Comparison of ENCODE assay signal across 7 mouse cellular contexts in genomic region chr9:115704249-115704648, GRCm38 (mm10).
DNase-seq lines count a peak whose midpoint lies in the region; ATAC-seq and TF ChIP-seq lines count a peak whose summit lies in the region.

No protein-coding gene starts in this region.

- H3K4me1 ChIP-seq in E14TG2a.4 (replicated peaks; ENCODE audit: low read depth, low read length): peaks cover 21% of the 10 kb centered on the region
- H3K4me1 ChIP-seq in forebrain, embryonic 11.5 days (replicated peaks; ENCODE audit: control insufficient read depth, insufficient read depth, low read length): peaks cover 3% of the 10 kb centered on the region

- peak; percentile 71 to 89 for DNase-seq in adrenal gland, adult (ENCODE audit: inconsistent age in 2 of 2, low spot score in 1 of 2)
- peak; percentile 75 for DNase-seq in forebrain, embryonic 11.5 days (ENCODE audit: low spot score)
- peak; percentile 44 to 52 for DNase-seq in heart, postnatal 36 days
- peak; percentile 38 to 44 for DNase-seq in layer of hippocampus, postnatal 36 days
- DNase-seq in spleen, postnatal 36 days (ENCODE audit: low spot score in 2 of 2): peak; percentile 19 to 25

- ATAC-seq in forebrain, embryonic 11.5 days (replicated peaks; ENCODE audit: low FRiP score): peak; percentile 57
- peak; percentile 63 for ATAC-seq in megakaryocyte, adult 5-6 weeks (ENCODE audit: poor library complexity, severe bottlenecking)

- no peak overlapping the region for H3K9ac ChIP-seq in forebrain, embryonic 11.5 days (ENCODE audit: low read length)

- no peaks in the 10 kb centered on the region for H3K27me3 ChIP-seq in E14TG2a.4 (ENCODE audit: insufficient read depth, low read length)
- H3K27me3 ChIP-seq in forebrain, embryonic 11.5 days (ENCODE audit: control insufficient read depth, insufficient read depth, low read length): no peaks in the 10 kb centered on the region

- peak; percentile 92 for TF ChIP-seq CTCF in E14TG2a.4 (conservative IDR thresholded peaks at IDR 0.05; ENCODE audit: low read length)

- H3K4me2 ChIP-seq in forebrain, embryonic 11.5 days (ENCODE audit: low read depth, low read length, severe bottlenecking): no peak overlapping the region

- H3K4me3 ChIP-seq in E14TG2a.4 (replicated peaks; ENCODE audit: low read length): no peak overlapping the region
- H3K4me3 ChIP-seq in forebrain, embryonic 11.5 days (ENCODE audit: low read depth, low read length): no peak overlapping the region

- 45% methylated on average over 9 of the region's 9 CpGs for WGBS in forebrain, embryonic 11.5 days

- H3K9me3 ChIP-seq in E14TG2a.4 (ENCODE audit: low read length): no peaks in the 10 kb centered on the region
- no peaks in the 10 kb centered on the region for H3K9me3 ChIP-seq in forebrain, embryonic 11.5 days (ENCODE audit: control insufficient read depth, low read length)

- no peak overlapping the region for H3K27ac ChIP-seq in forebrain, embryonic 11.5 days (ENCODE audit: low read depth, low read length)

- no peaks in the 10 kb centered on the region for H3K36me3 ChIP-seq in E14TG2a.4 (ENCODE audit: insufficient read depth, low read length)
- no peaks in the 10 kb centered on the region for H3K36me3 ChIP-seq in forebrain, embryonic 11.5 days (ENCODE audit: control insufficient read depth, insufficient read depth, low read length)

- intact Hi-C loops in heart, postnatal 36 days (cut with DNase I): loop anchor here (2.0 to 10.0 kb wide), 4 partner anchors 392 to 905 kb away; partner anchors contain the start of gene Stt3b

Comparison
In these comparisons a context has a peak if more than half of its experiments do, and no peak if none do; other contexts are left out.
1. DNase-seq: peak in every context shown above with its lines; median percentile 80 in adrenal gland, adult; 75 in forebrain, embryonic 11.5 days; 48 in heart, postnatal 36 days; 41 in layer of hippocampus, postnatal 36 days; 22 in spleen, postnatal 36 days.